Mouse (Mus musculus) right cerebral cortex, postnatal 10 days (tissue): ENCODE measurements around the gene Rtn2.

ENCODE experiments used
- DNase-seq, 2 experiments: peaks; one replicate each; pipeline ENCODE4 v3.0.0; 2021; ENCODE audit warnings: low spot score in 2 of 2

Gene Rtn2

GRCm38 (mm10) chr7:19319458-19319857 is 37.0 kb downstream of the Rtn2 start:
- no peak for DNase-seq

DNA sequence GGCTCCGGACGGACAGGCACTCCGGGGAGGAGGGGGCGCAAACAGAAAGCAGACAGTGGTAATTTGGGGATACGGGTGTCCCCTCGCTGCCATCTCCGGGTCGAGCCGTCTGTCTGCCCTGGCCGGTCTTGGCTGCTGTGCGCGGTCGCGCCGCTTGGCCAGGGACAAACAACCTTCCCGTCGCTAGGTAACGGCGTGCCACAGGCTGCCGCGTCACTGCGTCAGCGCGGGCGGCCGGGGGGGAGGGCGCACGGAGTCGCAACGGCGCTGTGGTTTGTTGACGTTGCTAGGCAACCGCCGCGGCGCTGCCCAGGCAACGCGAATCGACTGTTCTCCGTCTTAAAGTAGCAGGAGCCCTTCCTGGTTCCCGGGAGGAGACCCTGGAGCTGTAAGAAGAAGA is 37.5 kb downstream of the Rtn2 start:
- peak; percentile 98 for DNase-seq

- DNase-seq = no peak
Observed at GRCm38 (mm10) chr7:19320637-19321036, 38.2 kb downstream of the Rtn2 start.

DNA sequence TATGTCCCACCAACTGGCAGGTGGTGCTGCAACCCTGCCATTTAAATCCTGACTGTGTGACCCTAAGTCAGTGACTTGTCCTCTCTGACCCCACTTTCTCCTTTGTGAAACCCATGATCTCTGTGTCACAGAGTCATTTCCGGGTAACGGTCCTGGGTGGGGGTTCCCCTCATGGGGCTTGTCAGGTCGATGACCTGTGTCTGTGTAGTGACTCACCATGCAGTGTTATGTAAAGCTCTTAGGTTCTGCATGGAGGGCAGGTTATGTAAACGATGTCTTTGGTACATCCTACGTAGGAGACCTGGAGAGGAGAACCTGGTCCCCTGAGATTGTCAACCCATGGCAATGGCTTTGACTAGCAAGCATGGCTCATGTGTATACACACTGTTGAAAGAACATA is 39.0 kb downstream of the Rtn2 start:
- DNase-seq = no peak

GRCm38 (mm10) chr7:19322489-19322888 is 40.1 kb downstream of the Rtn2 start:
- no peak for DNase-seq

DNA sequence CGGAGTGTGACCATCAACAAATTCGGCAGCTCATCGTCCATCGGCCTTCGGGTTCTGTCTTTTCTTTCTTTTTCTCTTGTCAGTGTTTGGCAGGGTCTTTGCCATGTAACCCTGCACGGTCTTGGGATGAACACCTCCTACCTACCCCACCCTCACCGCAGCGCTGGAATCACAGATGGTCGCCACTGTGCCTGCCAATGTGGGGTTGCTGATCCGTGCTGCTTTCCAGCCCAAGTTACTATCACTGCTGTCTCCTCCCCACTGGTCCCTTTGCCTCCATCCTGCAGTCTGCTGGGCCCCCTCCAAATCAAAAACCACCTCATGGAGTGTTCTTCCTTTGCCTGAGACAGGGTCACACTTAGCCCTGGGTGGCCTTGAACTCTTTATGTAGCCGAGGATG is 41.8 kb downstream of the Rtn2 start:
- DNase-seq = no peak

GRCm38 (mm10) chr7:19325262-19326199 is 43.1 kb downstream of the Rtn2 start:
- DNase-seq = peak in 1 of 2 experiments; percentile 27

GRCm38 (mm10) chr7:19326359-19326758 is 43.9 kb downstream of the Rtn2 start:
- DNase-seq = peak; percentile 83 to 84

DNA sequence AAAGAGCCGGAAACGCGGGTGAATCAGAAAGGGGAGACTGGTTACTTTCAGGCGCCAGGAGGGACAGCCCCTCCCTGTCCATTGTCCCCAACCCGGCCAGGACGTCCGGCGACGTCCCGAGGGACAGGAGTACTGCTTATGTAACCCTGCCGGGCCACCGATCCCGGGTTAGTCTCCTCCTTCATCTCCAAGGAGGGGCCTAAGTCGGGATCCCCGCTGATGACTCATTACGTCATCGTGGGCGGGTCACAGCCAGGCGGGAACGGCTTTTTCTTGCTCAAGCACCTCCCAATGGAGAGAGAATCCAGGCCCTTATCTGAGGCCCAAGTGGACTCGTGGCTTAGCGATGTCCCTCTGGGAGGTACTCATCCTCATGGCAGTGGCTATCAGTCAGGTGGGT is 44.7 kb downstream of the Rtn2 start:
- peak; percentile 89 for DNase-seq

- peak in 1 of 2 experiments; percentile 27 for DNase-seq
Observed at GRCm38 (mm10) chr7:19327782-19328181, 45.4 kb downstream of the Rtn2 start.

- DNase-seq = no peak
Observed at GRCm38 (mm10) chr7:19328425-19328824, 46.0 kb downstream of the Rtn2 start.

- DNase-seq = peak in 1 of 2 experiments; percentile 38
Observed at GRCm38 (mm10) chr7:19331910-19332309, 49.5 kb downstream of the Rtn2 start.

- peak; percentile 90 for DNase-seq
Observed at GRCm38 (mm10) chr7:19332709-19333352, 50.4 kb downstream of the Rtn2 start.

- DNase-seq = no peak
Observed at GRCm38 (mm10) chr7:19335583-19335982, 53.2 kb downstream of the Rtn2 start.

DNA sequence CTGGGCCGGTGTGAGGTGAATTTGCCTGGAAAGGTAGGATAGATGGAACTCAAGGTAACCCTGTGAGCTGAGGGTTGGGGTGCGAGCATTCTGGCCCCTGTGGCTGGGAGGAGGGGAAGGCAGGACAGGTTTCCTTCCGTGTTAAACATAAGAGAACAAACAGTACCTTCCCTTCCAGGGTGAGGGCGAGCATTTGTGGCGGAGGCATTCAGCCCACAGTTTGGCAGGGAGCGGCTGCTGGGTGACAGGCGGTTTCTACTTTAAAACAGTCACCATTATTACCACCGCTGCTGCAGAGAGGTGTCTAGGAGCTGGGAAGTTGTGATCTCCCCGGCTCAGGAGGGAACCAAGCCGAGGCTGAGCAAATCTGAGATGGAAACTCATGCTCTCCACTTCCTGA is 54.7 kb downstream of the Rtn2 start:
- no peak for DNase-seq

- no peak for DNase-seq
Observed at GRCm38 (mm10) chr7:19338060-19338459, 55.6 kb downstream of the Rtn2 start.

DNA sequence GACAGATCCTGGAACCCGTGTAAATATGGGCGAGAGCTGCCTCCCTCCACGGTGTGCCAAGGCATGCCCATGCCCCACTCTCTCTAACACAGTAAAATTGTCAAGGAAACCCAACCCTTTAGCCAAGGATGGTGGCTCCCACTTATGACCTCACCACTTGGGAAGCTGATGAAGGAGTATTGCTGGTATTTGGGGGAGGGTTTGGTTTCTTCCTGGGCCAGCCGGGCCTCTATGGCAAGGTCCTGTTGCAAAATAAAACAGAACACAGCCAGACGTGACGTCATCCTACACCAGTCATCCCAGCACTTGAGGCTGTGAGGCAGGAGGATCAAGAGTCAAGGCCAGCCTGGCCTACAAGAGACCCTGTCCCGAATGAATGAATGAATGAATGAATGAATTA is 56.2 kb downstream of the Rtn2 start:
- no peak for DNase-seq

DNA sequence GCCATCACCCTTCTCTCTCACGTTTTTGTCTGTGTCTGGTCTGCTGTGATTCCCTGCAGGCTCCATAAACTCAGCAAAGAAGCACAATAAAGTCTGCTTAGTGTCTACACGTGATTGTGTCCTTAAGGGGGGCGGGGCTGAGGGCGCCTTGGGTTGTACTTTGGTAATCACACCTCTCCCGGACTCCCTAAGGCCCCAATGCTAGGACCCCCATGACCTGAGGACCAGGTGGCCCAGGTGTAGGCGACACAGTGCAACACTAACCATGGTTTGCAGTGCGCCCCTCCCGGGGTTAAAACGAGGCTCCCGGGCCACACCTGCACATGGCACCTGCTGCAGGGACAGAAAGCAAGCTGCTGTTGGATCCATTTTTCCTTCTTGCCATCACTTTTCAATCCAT is 58.8 kb downstream of the Rtn2 start:
- DNase-seq = no peak

GRCm38 (mm10) chr7:19341761-19342409 is 59.5 kb downstream of the Rtn2 start:
- peak; percentile 56 to 65 for DNase-seq

GRCm38 (mm10) chr7:19342481-19343027 is 60.1 kb downstream of the Rtn2 start:
- DNase-seq = peak; percentile 91 to 93

GRCm38 (mm10) chr7:19343210-19343808 is 60.9 kb downstream of the Rtn2 start:
- peak; percentile 68 to 83 for DNase-seq
